Mouse (Mus musculus): ENCODE data around the gene Kcnn3. TPM values are rescaled to one million over a fixed set of nuclear protein-coding genes. Genes with fewer than 3 reads are reported as not detected.

Gene Kcnn3
- polyA plus RNA-seq, 1 experiment: 0.28 TPM

DNA sequence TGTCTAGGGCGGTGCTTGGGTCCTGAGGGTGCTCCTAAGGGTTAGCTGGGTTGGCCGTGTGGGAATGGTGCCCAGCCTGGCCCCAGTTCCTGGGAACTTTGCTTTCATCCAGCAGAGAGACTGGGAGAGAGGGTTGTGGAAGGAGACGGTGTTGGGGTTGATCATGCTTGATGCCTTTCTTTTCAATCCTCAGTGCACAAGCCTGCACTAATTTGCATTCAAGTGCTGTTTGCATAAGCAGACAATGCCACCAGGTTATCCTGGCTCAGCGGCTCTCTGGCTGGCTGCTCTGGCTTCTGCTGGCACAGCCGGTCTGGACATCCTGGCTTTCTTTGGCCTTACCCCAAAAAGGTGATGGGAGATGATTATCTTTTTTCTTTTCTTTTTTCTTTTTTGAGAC lies 157.7 kb downstream of the Kcnn3 start:
- Histone ChIP-seq H3K4me1 (ENCODE audit: control insufficient read depth, insufficient read depth, insufficient read length, low read length) (no peaks in the 10 kb centered on the region; the same call in 1 of the 2 replicates), H3K4me3 (ENCODE audit: insufficient read depth, low read depth, low read length) (no peak overlapping the region), H3K27ac (replicated peaks; ENCODE audit: low read depth, low read length) (no peak overlapping the region)

DNA sequence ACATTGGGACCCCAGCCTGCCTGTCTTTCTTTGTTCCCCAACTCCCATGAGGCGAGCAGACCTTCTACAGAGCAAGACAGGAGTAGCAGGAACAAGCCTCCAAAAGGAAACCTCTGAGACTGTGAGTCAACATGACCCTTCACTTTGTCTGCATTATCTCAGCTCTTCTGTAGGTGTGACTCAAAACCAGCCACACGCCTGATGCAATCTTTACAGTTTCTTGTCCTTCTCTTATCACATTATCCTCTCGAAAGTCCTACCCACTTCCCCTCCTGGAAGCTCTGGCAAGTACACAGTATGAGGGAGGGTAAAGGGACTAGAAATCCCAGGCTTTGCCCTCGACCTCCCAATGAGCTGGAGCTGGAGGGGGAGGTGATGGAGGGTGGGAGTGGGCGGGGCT lies 166.1 kb downstream of the Kcnn3 start:
- Histone ChIP-seq H3K4me3 (ENCODE audit: insufficient read depth, low read depth, low read length) (no peak overlapping the region), H3K4me1 (ENCODE audit: control insufficient read depth, insufficient read depth, insufficient read length, low read length) (no peaks in the 10 kb centered on the region; the same call in 1 of the 2 replicates), H3K27ac (replicated peaks; ENCODE audit: low read depth, low read length) (no peak overlapping the region)

DNA sequence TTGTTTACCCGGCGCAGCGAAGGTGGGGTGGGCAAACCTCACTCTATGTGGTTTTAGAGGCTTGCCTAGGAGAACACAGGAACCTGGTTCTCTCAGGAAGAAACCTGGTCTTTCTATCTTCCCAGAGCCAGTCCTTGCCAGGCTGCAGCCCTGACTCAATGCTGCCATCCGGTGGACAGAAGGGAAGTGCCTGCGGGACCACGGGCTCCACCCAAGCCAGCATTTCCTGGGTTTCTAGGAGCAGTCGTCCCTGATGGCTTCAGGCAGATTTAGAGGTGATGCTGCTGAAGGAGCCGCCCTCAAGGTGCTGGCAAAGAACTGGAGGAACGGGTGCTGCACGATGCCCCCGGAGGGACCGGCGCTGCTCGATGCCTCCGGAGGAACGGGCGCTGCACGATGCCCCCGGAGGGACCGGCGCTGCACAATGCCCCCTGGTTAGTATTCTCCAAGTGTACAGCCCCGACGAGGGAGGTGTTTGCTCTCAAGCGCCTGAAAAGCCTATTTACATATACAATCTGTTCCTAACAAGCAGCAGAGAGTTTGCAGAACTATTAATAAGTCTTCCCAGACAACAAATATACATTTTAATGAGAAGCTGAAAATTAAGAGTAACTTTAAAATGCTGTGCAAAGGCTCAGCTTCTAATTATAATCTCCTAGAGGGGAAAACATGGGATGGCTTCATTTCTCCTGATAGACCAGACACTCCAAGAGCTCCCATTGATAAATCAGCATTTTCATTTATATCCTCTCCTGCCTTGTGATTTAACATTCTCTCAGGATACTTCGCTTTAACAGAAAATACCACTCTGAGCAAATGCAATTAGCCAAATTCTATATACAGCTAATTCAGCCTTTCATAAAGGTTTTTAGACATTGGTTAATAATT lies 169.0 kb downstream of the Kcnn3 start:
- H3K4me3 ChIP-seq (ENCODE audit: insufficient read depth, low read depth, low read length): no peak overlapping the region
- no peak overlapping the region for H3K27ac ChIP-seq (replicated peaks; ENCODE audit: low read depth, low read length)
- no peaks in the 10 kb centered on the region for H3K4me1 ChIP-seq (ENCODE audit: control insufficient read depth, insufficient read depth, insufficient read length, low read length)

DNA sequence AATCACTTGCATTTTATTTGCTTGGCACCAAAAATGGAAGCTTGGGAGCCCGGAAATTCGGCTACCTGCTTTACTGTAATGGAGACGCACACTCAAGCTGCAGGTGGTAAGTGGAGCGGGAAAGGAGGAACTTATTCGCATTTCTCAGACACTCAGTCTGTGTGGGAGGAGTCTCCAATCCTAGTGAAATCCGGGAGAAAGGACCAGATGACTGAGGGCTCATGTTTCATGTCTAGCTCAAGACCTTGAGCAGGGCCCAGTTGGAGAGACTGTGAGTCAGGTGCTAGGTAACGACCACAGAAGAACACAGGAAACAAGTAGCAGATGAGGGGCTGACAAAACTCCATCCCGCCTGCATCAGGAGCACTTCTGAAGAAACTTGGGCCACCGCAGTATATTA lies 171.8 kb downstream of the Kcnn3 start:
- Histone ChIP-seq H3K4me1 (ENCODE audit: control insufficient read depth, insufficient read depth, insufficient read length, low read length) (no peaks in the 10 kb centered on the region), H3K4me3 (ENCODE audit: insufficient read depth, low read depth, low read length) (no peak overlapping the region), H3K27ac (replicated peaks; ENCODE audit: low read depth, low read length) (no peak overlapping the region)

DNA sequence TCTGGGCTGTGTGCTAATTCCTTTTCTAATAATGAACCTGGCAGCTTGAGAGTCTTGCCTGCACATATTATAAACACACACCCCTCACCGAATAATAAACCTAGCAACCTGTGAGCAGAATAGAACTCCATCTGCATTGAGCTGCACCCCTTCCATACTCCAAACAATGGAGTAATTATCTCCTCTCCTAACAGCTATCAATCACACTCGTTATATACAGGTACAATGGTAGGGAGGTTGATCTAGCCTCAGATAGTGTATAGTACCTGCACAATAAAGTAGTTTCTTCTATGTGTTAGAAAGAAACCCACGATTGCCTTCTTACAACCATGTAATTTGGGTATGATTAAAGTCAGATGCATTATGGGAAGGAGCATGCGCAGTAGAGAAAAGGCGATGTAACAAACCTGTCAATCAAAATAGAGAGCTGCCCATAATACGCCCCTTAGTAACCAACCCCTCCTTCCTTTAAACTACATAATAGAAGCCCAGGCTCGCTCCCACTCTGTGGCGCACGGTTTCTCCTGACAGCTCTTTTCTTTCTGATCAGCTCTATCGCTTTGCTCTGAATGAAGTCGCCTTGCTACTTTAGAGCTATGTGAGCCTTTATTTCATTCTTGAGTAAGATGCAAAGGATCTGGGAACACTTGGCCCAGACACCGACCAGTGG lies 176.3 kb downstream of the Kcnn3 start:
- Histone ChIP-seq H3K27ac (replicated peaks; ENCODE audit: low read depth, low read length) (no peak overlapping the region), H3K4me3 (ENCODE audit: insufficient read depth, low read depth, low read length) (no peak overlapping the region), H3K4me1 (ENCODE audit: control insufficient read depth, insufficient read depth, insufficient read length, low read length) (no peaks in the 10 kb centered on the region)

DNA sequence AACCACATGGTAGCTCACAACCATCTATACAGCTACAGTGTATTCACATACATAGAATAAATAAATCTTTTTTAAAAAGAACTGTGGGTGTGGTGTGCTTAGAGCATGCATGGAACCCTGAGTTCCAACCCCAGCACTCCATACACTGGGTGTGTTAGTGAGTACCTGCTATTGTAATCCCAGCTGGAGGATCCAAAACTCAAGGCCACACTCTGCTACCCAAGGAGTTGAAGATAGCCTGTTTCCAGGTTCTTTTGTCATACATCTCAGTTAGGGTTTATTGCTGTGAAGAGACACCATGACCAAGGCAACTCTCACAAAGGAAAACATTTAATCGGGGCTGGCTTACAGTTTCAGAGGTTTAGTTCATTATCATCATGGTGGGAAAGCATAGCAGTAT lies 179.0 kb downstream of the Kcnn3 start:
- H3K4me3 ChIP-seq (ENCODE audit: insufficient read depth, low read depth, low read length): no peak overlapping the region
- no peak overlapping the region for H3K27ac ChIP-seq (replicated peaks; ENCODE audit: low read depth, low read length)
- H3K4me1 ChIP-seq (ENCODE audit: control insufficient read depth, insufficient read depth, insufficient read length, low read length): no peaks in the 10 kb centered on the region

DNA sequence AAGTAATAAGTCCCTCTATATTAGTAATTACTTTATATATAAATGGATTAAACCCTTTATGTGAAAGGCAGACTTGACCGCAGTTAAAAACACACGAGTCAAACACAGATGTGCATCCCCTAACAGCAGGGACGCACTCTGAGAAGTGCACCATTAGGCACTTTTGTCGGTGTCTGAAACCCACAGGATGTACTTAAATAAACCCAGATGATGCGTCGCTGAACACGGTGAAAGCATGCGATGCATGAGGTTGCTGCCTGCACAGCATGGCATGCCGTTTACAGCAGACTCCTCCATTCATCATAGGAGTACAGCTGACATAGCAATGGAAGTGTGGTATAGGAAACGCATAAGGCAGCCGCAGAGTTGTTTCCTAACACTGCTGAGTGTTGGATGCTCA lies 180.5 kb downstream of the Kcnn3 start:
- Histone ChIP-seq H3K27ac (replicated peaks; ENCODE audit: low read depth, low read length) (no peak overlapping the region), H3K4me3 (ENCODE audit: insufficient read depth, low read depth, low read length) (no peak overlapping the region)

DNA sequence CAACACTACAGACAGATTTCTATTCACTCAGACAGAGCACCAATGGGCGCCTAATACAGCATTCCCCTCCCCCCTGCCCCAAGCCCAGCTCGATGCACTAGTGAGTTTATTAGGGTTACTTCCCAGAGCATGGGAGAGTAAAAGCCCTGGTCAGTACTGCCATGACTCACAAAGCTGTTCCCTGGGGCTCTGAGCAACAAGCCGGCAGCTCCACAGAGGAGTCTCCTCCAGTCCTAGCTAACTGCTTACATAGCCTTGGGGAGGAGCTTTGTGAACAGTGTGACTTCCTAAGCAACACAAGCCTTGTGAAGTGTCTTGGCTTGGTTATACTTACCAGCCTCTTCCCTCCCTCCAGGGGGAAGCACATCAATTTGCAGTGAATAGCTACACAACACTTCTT lies 183.6 kb downstream of the Kcnn3 start:
- Histone ChIP-seq H3K4me1 (ENCODE audit: control insufficient read depth, insufficient read depth, insufficient read length, low read length) (no peaks in the 10 kb centered on the region), H3K4me3 (ENCODE audit: insufficient read depth, low read depth, low read length) (no peak overlapping the region), H3K27ac (replicated peaks; ENCODE audit: low read depth, low read length) (no peak overlapping the region)

More for the DNA sequence above, 180.5 kb downstream of the Kcnn3 start:
- no peaks in the 10 kb centered on the region for H3K4me1 ChIP-seq (ENCODE audit: control insufficient read depth, insufficient read depth, insufficient read length, low read length)

DNA sequence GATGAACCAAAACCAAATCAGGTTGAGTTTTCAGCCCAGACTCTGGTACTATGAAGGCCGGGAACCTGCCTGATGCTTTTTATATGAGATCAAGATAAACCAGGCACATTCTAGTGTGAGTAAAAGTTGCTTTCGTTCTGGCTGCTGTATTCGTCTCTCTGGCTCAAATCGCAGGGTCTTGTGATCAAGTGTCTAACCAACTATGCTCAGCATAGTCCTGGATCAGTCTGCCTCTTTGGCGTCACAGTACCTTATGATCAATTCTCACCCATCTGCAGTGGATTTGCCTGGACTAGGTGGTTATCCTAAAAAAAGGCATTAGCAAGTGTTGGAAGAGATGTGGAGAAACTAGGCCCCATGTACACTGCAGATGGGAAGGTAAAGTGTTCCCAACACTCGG lies 184.1 kb downstream of the Kcnn3 start:
- Histone ChIP-seq H3K4me3 (ENCODE audit: insufficient read depth, low read depth, low read length) (no peak overlapping the region), H3K4me1 (ENCODE audit: control insufficient read depth, insufficient read depth, insufficient read length, low read length) (no peaks in the 10 kb centered on the region), H3K27ac (replicated peaks; ENCODE audit: low read depth, low read length) (no peak overlapping the region)

DNA sequence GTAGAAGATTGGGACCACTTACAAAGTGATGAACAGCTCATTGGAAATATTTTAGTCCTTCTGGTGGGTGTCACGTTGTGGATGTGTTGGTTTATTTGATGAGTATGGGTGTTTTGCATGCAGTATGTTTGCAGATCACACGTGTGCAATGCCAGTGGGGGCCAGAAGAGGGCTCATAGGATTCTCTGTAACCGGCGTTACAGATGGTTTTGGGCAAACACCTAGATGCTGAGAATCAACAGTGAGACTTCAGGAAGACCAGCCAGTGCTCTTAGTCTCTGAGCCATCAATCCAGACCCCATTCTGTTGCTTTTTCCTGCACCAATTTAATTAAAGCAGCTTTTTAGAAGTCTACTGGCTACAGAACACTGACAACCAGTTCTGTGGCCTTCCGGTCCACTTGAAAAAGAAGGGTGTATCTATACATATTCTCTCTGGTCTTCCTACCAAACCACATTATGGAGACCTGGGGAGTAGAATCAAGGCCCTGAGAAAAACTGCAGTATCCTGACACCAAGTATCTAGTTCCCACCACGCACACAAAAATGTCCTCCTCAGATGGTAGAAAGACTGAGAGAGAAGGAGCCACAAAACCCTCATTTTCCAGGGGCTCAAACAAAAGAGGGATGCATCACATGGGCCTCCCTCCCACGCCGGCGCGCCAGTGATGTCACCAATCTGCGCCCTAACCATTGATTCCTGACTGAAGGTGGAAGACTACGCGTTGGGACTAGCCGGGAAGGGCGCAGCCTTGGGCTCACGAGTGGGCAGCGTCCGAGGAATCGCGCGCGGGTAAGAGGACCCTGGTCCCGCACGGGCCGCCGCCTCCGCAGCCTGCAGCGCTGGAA lies 194.6 kb downstream of the Kcnn3 start, which contains the start of gene Adar:
Gene Adar, plus strand, starts transcription at position 664 of the 848 bp plus-strand sequence.
- H3K27ac ChIP-seq (replicated peaks; ENCODE audit: low read depth, low read length): no peak within 1 kb of the TSS
- peak within 1 kb of the TSS; percentile 66 for H3K4me3 ChIP-seq (ENCODE audit: insufficient read depth, low read depth, low read length)
- peaks cover 3% of the 10 kb centered on the region; the same call in 1 of the 2 replicates for H3K4me1 ChIP-seq (ENCODE audit: control insufficient read depth, insufficient read depth, insufficient read length, low read length)

DNA sequence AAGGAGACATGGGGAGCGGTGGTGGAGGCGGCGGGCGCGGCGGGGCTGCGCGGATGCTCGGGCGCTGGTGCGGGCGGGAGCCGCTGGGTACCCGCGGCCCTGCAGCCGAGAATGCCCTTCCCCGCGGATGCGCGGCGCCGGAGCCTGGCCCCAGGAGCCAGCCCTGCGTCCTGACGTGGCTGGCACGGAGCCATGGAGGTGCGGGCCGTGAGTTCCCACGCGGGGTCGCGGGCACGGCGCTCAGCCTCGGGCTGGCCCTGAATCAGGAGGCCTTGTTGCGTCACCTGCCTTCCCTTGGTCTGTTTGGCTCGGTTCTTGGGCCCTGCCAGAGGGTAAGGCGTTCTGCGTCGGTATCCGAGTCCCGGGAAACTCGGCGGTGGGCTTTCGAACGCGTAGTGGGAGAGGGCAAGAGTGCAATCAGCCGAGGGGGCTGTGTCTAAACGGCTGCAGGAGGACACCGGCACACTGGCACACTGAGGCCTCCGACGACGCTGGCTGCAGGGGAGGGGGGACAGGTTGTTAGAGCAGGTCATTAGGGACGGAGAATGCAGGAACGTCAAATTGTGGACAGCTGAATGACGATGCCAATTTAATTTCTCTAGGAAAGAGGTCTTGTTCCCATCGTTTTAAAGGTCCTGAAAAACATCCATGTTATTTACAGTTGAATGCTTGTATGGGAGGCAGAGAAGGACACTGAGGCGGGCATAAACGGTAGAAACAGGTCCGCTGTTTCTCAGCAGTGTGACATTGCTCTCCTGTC lies 195.4 kb downstream of the Kcnn3 start:
- Histone ChIP-seq H3K4me3 (ENCODE audit: insufficient read depth, low read depth, low read length) (peak overlapping the region; percentile 66), H3K4me1 (ENCODE audit: control insufficient read depth, insufficient read depth, insufficient read length, low read length) (peaks cover 3% of the 10 kb centered on the region; the same call in 1 of the 2 replicates), H3K27ac (replicated peaks; ENCODE audit: low read depth, low read length) (no peak overlapping the region)

DNA sequence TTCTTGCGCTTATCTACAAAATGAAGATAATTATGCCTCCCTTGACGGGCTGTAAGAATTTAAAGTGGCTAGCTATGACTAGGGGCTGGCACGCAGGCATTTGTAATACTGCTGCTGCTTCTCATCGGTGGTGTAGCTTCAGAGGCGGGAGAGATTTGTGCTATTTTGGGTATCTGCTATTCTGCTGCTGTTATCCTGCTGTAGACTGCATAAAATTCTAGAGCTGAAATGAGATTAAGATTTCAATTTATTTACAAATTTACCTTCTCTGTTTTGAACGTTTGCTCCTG lies 195.9 kb downstream of the Kcnn3 start:
- Histone ChIP-seq H3K27ac (replicated peaks; ENCODE audit: low read depth, low read length) (no peak overlapping the region), H3K4me3 (ENCODE audit: insufficient read depth, low read depth, low read length) (peak overlapping the region; percentile 66; the same call in 1 of the 2 replicates), H3K4me1 (ENCODE audit: control insufficient read depth, insufficient read depth, insufficient read length, low read length) (peaks cover 3% of the 10 kb centered on the region; the same call in 1 of the 2 replicates)

DNA sequence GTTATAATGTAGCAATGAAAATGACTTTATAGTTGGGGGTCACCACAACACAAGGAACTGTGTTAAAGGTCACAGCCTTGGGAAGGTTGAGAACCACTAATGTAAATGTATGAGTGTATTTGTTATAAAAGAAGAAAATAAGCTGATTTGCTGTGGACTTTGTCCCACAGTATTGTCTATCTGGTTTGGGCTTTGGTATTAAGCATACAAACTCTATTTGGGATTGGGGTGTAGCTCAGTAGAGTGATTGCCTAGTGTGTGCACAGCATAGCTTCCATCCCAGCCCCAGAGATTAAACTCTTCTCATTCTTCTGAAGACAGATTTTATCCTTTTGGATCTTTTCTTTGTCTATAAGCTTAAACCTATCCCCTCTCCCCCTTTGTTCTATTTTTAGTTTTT lies 202.1 kb downstream of the Kcnn3 start:
- no peaks in the 10 kb centered on the region for H3K4me1 ChIP-seq (ENCODE audit: control insufficient read depth, insufficient read depth, insufficient read length, low read length)
- H3K27ac ChIP-seq (replicated peaks; ENCODE audit: low read depth, low read length): no peak overlapping the region
- no peak overlapping the region for H3K4me3 ChIP-seq (ENCODE audit: insufficient read depth, low read depth, low read length)

DNA sequence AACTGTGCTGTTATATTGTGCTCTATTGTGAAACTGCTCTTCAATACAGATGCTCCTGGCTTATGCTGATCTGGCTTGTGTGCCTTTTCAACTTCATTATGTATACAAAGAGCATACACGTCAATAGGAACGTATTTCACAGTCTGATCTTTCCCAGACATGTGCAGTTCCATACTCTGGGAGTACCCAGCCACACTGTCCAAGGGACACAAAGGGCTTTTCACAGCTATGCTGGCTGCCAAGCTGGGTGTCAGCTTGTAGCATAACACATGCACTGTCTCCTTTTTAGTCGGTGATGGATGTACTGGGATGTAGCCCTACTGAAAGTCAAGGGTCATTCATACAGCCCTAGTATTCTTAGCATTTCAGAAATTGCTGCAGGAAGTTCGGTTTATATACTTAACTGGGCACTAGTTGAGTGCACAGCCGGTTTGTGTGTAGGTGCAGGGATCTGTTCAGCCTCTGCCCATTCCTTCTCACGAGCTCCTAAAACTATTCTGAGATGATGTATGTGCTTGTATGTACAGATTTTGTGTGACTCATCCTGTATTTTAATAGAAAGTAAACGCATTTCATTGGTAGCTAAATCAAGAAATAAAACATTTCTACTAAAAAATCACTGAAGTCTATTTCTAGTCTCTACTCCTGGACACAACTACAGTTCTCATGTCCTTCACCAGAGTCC lies 203.6 kb downstream of the Kcnn3 start:
- Histone ChIP-seq H3K27ac (replicated peaks; ENCODE audit: low read depth, low read length) (no peak overlapping the region), H3K4me3 (ENCODE audit: insufficient read depth, low read depth, low read length) (no peak overlapping the region), H3K4me1 (ENCODE audit: control insufficient read depth, insufficient read depth, insufficient read length, low read length) (no peaks in the 10 kb centered on the region)
